Mouse (Mus musculus): Measurements from ENCODE around the gene Spata19. TPM values are rescaled to one million over a fixed set of nuclear protein-coding genes. Genes with fewer than 3 reads are reported as not detected.

Spata19 gene
- polyA plus RNA-seq, 1 experiment from 2014 or later = not detected

GRCm38 (mm10) chr9:27435936-27436335 is 39.3 kb downstream of the Spata19 start:
- no peak overlapping the region for H3K27ac ChIP-seq
- no peaks in the 10 kb centered on the region for H3K9me3 ChIP-seq
- H3K4me3 ChIP-seq (replicated peaks) = no peak overlapping the region
- WGBS = 45% methylated on average over 9 of the region's 9 CpGs
- no peak for ATAC-seq (ENCODE audit: insufficient read depth, low FRiP score, low read depth)
- H3K4me1 ChIP-seq = no peaks in the 10 kb centered on the region
- no peaks in the 10 kb centered on the region for H3K27me3 ChIP-seq (replicated peaks)
- H3K4me2 ChIP-seq = no peak overlapping the region
- H3K9ac ChIP-seq = no peak overlapping the region
- no peaks in the 10 kb centered on the region for H3K36me3 ChIP-seq

GRCm38 (mm10) chr9:27437391-27438061 is 40.9 kb downstream of the Spata19 start:
- ATAC-seq (ENCODE audit: insufficient read depth, low FRiP score, low read depth) = no peak
- H3K4me1 ChIP-seq = no peaks in the 10 kb centered on the region
- no peak overlapping the region for H3K27ac ChIP-seq
- H3K27me3 ChIP-seq (replicated peaks) = no peaks in the 10 kb centered on the region
- no peaks in the 10 kb centered on the region for H3K36me3 ChIP-seq
- WGBS = 58% methylated on average over 7 of the region's 7 CpGs
- H3K4me3 ChIP-seq (replicated peaks) = no peak overlapping the region
- H3K9me3 ChIP-seq = no peaks in the 10 kb centered on the region
- no peak overlapping the region for H3K4me2 ChIP-seq
- no peak overlapping the region for H3K9ac ChIP-seq

GRCm38 (mm10) chr9:27449780-27450422 is 53.3 kb downstream of the Spata19 start:
- Histone ChIP-seq H3K4me3 (replicated peaks) (no peak overlapping the region), H3K4me1 (no peaks in the 10 kb centered on the region), H3K9ac (no peak overlapping the region), H3K27me3 (replicated peaks) (no peaks in the 10 kb centered on the region), H3K4me2 (no peak overlapping the region), H3K27ac (no peak overlapping the region), H3K9me3 (no peaks in the 10 kb centered on the region), H3K36me3 (no peaks in the 10 kb centered on the region)
- ATAC-seq (ENCODE audit: insufficient read depth, low FRiP score, low read depth) = no peak
- 33% methylated on average over 9 of the region's 9 CpGs for WGBS

Other genes starting within 250 kb of the Spata19 start
- gene Jam3, start 241.4 kb upstream of the Spata19 start, polyA plus RNA-seq (2015; fragmentation: Nextera tagmentation; extraction: Ambion mirVana) = 54.8 and 56.9 TPM in 2 replicates
- gene Igsf9b, start 97.6 kb upstream of the Spata19 start, polyA plus RNA-seq (2015; fragmentation: Nextera tagmentation; extraction: Ambion mirVana) = 6.6 TPM in 2 replicates